Mouse (Mus musculus) lung, embryonic 14.5 days (tissue): ENCODE data around the gene Gm20547. TPM values are rescaled to one million over a fixed set of nuclear protein-coding genes. Genes with fewer than 3 reads are reported as not detected.
A peak's percentile ranks its signal among the peaks of the same experiment; 100 is the strongest.

Experiments
- ATAC-seq: fragments of 200-750 bp; cut with Nextera tagmentation; 2 replicates; pipeline ENCODE4 v1.8.0; 2017; ENCODE audit warnings: mild to moderate bottlenecking, moderate TSS enrichment, moderate library complexity; ENCODE audit not compliant: insufficient read depth
- DNase-seq: peaks from one replicate; pipeline ENCODE4 v3.0.0-alpha.2; 2015
- H3K27ac ChIP-seq: fragments of 300-500 bp; sonication (generic); 2 replicates; pipeline ENCODE4 v1.5.1; 2014; ENCODE audit warnings: low read depth, mild to moderate bottlenecking, moderate library complexity
- H3K27me3 ChIP-seq: fragments of 300-500 bp; sonication (generic); 2 replicates; pipeline ENCODE4 v1.6.1; 2014; ENCODE audit warnings: low read length, control low read depth; ENCODE audit not compliant: insufficient read depth
- H3K36me3 ChIP-seq: fragments of 300-500 bp; sonication (generic); 2 replicates; pipeline ENCODE4 v1.6.1; 2014; ENCODE audit warnings: control low read depth; ENCODE audit not compliant: insufficient read depth
- H3K4me1 ChIP-seq: fragments of 300-500 bp; sonication (generic); 2 replicates; pipeline ENCODE4 v1.6.1; 2014; ENCODE audit warnings: antibody characterized with exemption, control low read depth; ENCODE audit not compliant: insufficient read depth
- H3K4me2 ChIP-seq: fragments of 300-500 bp; sonication (generic); 2 replicates; pipeline ENCODE4 v1.6.1; 2014; ENCODE audit warnings: mild to moderate bottlenecking
- H3K4me3 ChIP-seq: fragments of 300-500 bp; sonication (generic); 2 replicates; pipeline ENCODE4 v1.5.1; 2014; ENCODE audit warnings: low read depth, low read length
- H3K9ac ChIP-seq: fragments of 300-500 bp; sonication (generic); 2 replicates; pipeline ENCODE4 v1.6.1; 2014
- H3K9me3 ChIP-seq: fragments of 300-500 bp; sonication (generic); 2 replicates; pipeline ENCODE4 v1.6.1; 2016; ENCODE audit warnings: low read depth, low read length, control low read depth
- CTCF ChIP-seq: IDR thresholded peaks from 2 replicates; pipeline ENCODE4 v1.5.1; 2016; ENCODE audit warnings: antibody characterized with exemption, low read depth
- WGBS: fragments of 180-500 bp; shearing (Covaris S2); extraction: QIAGEN DNeasy Blood & Tissue Kit; methylation state at CpG from one replicate; pipeline ENCODE4 v1.1.7; 2014; 5-methylcytosine and 5-hydroxymethylcytosine counted together
- polyA plus RNA-seq: library from polyadenylated mRNA; unstranded; fragments of >200 nt; fragmentation: Nextera tagmentation; extraction: Ambion mirVana; gene quantifications from 2 replicates; pipeline ENCODE4 v1.2.1, GENCODE M21; 2014

The Gm20547 gene
- polyA plus RNA-seq, 1 experiment from 2014 or later: not detected

GRCm38 (mm10) chr17:34895724-34896123, 13.9 kb upstream of the Gm20547 start:
- Histone ChIP-seq H3K9me3 (no peaks in the 10 kb centered on the region), H3K4me1 (peaks cover 11% of the 10 kb centered on the region; the same call in 1 of the 2 replicates), H3K27me3 (no peaks in the 10 kb centered on the region), H3K4me2 (peak overlapping the region; percentile 86), H3K36me3 (peaks cover 12% of the 10 kb centered on the region), H3K9ac (peak overlapping the region; percentile 90; the same call in 1 of the 2 replicates), H3K27ac (peak overlapping the region; percentile 92; the same call in 1 of the 2 replicates), H3K4me3 (peak overlapping the region; percentile 86)
- WGBS: 89% methylated on average over 15 of the region's 15 CpGs
- ATAC-seq (no peak), DNase-seq (no peak)
- TF ChIP-seq CTCF: no peak

DNA sequence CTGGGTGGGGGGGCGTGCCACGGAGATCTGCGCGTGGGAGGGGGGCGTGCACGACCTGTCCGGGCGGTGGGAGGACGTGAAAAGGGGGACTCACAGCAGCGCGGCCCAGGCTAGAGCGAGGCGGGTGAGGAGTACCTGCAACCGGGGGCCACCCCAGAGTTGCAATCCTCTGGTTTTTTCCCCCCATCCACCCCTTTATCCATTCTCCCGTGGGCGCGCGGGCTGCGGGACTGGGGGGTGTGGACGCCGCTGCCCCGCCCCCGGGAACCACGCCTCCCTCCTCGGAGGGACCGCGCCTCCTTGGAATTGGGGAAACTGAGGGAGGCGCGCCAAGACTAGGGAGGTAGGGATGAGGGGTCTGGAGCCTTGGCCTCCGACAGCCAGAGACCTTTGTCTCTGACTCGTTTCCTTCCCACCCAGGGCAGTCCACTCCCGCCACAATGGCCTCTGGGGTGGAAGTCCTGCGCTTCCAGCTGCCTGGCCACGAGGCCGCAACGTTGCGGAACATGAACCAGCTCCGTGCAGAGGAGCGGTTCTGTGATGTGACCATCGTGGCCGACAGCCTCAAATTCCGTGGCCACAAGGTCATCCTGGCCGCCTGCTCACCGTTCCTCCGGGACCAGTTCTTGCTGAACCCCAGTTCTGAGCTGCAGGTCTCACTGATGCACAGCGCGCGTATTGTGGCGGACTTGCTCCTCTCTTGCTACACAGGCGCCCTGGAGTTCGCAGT, 13.1 kb upstream of the Gm20547 start:
- Histone ChIP-seq H3K27ac (peak overlapping the region; percentile 92), H3K9ac (peak overlapping the region; percentile 90), H3K4me2 (peak overlapping the region; percentile 86), H3K27me3 (no peaks in the 10 kb centered on the region), H3K4me1 (peaks cover 6% of the 10 kb centered on the region; the same call in 1 of the 2 replicates), H3K9me3 (no peaks in the 10 kb centered on the region), H3K4me3 (peak overlapping the region; percentile 86), H3K36me3 (peaks cover 12% of the 10 kb centered on the region)
- 6% methylated on average over 50 of the region's 51 CpGs for WGBS
- DNase-seq (peak; percentile 53), ATAC-seq (peak; percentile 20)
- no peak for TF ChIP-seq CTCF

DNA sequence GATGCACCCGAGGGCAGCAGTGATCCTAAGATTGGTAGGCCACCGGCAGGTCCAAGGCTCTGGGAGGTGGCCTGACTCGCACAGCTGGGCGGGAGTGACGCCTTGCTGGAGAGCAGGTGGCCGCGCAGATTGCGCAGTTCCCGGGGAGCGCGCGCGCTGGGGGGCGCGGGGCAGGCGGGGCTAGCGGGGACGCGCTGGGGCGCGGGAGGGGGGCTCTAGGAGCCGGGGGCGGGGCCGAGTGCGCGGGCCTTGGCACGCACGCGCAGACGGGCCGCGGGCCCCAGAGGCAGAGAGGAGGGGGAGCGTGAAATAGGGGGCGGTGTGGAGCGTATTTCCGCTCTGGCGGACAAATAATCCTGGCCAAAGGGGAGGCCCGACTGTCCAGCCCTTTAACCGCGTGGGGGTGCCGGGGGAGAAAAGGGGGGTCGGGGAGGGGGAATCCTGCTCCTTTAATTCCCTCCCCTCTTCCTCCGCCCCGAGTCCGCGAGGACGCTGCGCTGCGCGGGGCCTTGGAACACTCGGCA, 12.3 kb upstream of the Gm20547 start:
- Histone ChIP-seq H3K36me3 (peaks cover 12% of the 10 kb centered on the region), H3K27ac (peak overlapping the region; percentile 92), H3K4me1 (peaks cover 6% of the 10 kb centered on the region; the same call in 1 of the 2 replicates), H3K27me3 (no peaks in the 10 kb centered on the region), H3K4me2 (peak overlapping the region; percentile 86), H3K9ac (peak overlapping the region; percentile 90), H3K9me3 (no peaks in the 10 kb centered on the region), H3K4me3 (peak overlapping the region; percentile 86)
- ATAC-seq (peak; percentile 85), DNase-seq (peak; percentile 99)
- WGBS: 1% methylated on average over 39 of the region's 51 CpGs
- TF ChIP-seq CTCF: peak; percentile 18; the same call in 1 of the 2 replicates

DNA sequence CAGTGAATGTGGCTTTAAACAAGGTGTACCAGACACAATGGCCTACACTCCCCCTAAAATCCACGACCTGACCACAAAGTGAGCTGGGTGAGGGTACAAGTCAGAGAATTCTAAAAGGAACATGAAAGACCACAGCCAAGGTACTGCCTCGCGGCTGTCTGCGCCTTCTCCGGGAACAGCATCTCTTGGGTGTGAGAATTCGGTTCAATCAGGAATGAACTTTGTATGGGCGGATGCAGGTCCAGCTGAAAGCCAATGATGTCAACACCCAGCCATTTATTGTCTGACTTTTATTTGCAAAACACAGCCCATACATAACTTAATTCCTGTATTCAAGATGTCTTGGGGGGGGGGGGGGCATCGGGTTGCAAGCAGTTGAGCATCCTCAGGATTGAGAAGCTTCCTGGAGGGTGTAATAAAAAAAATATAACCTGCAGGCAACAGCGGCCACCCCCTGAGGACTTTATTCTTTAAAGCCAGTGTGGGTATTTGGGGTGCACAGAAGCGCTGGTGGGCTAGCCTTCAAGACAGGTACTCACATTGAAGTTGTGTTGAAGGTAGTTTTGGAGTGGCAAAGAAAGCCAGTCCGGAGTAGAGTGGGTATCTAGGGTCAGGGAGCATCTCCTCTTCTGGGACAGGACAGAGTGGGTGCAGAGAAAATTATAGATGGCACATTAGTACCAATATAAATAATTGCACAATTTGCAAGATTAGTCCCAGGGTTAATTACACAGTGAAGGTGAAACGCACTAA, 11.4 kb upstream of the Gm20547 start:
- H3K9me3 ChIP-seq: no peaks in the 10 kb centered on the region
- H3K4me1 ChIP-seq: peaks cover 6% of the 10 kb centered on the region; the same call in 1 of the 2 replicates
- H3K4me2 ChIP-seq: peak overlapping the region; percentile 86
- DNase-seq (no peak), ATAC-seq (no peak)
- no peaks in the 10 kb centered on the region for H3K27me3 ChIP-seq
- H3K36me3 ChIP-seq: peaks cover 12% of the 10 kb centered on the region
- 64% methylated on average over 12 of the region's 12 CpGs for WGBS
- no peak for TF ChIP-seq CTCF
- H3K27ac ChIP-seq: peak overlapping the region; percentile 92; the same call in 1 of the 2 replicates
- H3K9ac ChIP-seq: no peak overlapping the region
- H3K4me3 ChIP-seq: no peak overlapping the region

DNA sequence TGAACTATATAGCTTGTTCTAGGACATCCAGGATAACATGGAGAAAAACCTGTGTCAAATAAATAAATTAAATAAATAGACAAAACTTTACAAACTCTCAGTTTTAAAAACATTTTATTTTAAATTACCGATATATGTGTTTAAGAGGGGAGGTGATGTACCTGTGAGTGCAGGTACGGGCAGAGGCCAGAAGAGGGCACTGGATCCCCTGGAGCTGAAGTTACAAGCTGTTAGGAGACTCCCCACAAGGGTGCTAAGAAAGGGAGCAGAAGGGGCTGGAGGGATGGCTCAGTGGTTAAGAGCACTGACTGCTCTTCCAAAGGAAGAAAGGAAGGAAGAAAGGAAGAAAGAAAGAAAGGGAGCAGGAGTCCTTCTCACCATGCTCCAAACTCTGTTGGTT, 9.5 kb upstream of the Gm20547 start:
- H3K27ac ChIP-seq: no peak overlapping the region
- H3K27me3 ChIP-seq: no peaks in the 10 kb centered on the region
- no peaks in the 10 kb centered on the region for H3K9me3 ChIP-seq
- H3K4me2 ChIP-seq: no peak overlapping the region
- H3K36me3 ChIP-seq: peaks cover 9% of the 10 kb centered on the region
- TF ChIP-seq CTCF: no peak; the same call in 1 of the 2 replicates
- H3K9ac ChIP-seq: no peak overlapping the region
- no peak for DNase-seq
- 85% methylated on average over 2 of the region's 2 CpGs for WGBS
- H3K4me1 ChIP-seq: peaks cover 1% of the 10 kb centered on the region; the same call in 1 of the 2 replicates
- no peak for ATAC-seq
- H3K4me3 ChIP-seq: no peak overlapping the region

- WGBS: 81% methylated on average over 12 of the region's 12 CpGs
- TF ChIP-seq CTCF: no peak
- Histone ChIP-seq H3K27ac (no peak overlapping the region), H3K4me1 (no peaks in the 10 kb centered on the region), H3K27me3 (no peaks in the 10 kb centered on the region), H3K4me3 (no peak overlapping the region), H3K36me3 (no peaks in the 10 kb centered on the region), H3K9me3 (no peaks in the 10 kb centered on the region), H3K4me2 (no peak overlapping the region), H3K9ac (no peak overlapping the region)
- ATAC-seq (no peak), DNase-seq (no peak)
These were observed 8.4 kb upstream of the Gm20547 start for GRCm38 (mm10) chr17:34890074-34890743.
